Mouse (Mus musculus) kidney, embryonic 14.5 days (tissue): Measurements from ENCODE around the gene Sidt2. TPM values are rescaled to one million over a fixed set of nuclear protein-coding genes. Genes with fewer than 3 reads are reported as not detected.

Source experiments
- ATAC-seq: fragments of 200-750 bp; cut with Nextera tagmentation; 2 replicates; pipeline ENCODE4 v1.8.0; 2017; ENCODE audit warnings: moderate number of reproducible peaks, mild to moderate bottlenecking, moderate TSS enrichment, moderate library complexity; ENCODE audit not compliant: low FRiP score, low TSS enrichment
- H3K27ac ChIP-seq: fragments of 300-500 bp; sonication (generic); 2 replicates; pipeline ENCODE4 v1.5.1; 2014; ENCODE audit warnings: low read depth, mild to moderate bottlenecking, low read length, moderate library complexity, mixed read lengths
- H3K27me3 ChIP-seq: fragments of 300-500 bp; sonication (generic); 2 replicates; pipeline ENCODE4 v1.6.1; 2014; ENCODE audit warnings: mild to moderate bottlenecking, low read length; ENCODE audit not compliant: control insufficient read depth, insufficient read depth
- H3K36me3 ChIP-seq: fragments of 300-500 bp; sonication (generic); 2 replicates; pipeline ENCODE4 v1.6.1; 2014; ENCODE audit warnings: low read length, mixed read lengths; ENCODE audit not compliant: control insufficient read depth, insufficient read depth
- H3K4me1 ChIP-seq: fragments of 300-500 bp; sonication (generic); 2 replicates; pipeline ENCODE4 v1.6.1; 2014; ENCODE audit warnings: low read length, mixed read lengths; ENCODE audit not compliant: control insufficient read depth, insufficient read depth
- H3K4me2 ChIP-seq: fragments of 300-500 bp; sonication (generic); replicated peaks from 2 replicates; pipeline ENCODE4 v1.6.1; 2014; ENCODE audit warnings: low read depth, mild to moderate bottlenecking, low read length
- H3K4me3 ChIP-seq: fragments of 300-500 bp; sonication (generic); 2 replicates; pipeline ENCODE4 v1.5.1; 2014; ENCODE audit warnings: mild to moderate bottlenecking, low read length
- H3K9ac ChIP-seq: fragments of 300-500 bp; sonication (generic); 2 replicates; pipeline ENCODE4 v1.6.1; 2014; ENCODE audit warnings: low read depth, mild to moderate bottlenecking, low read length, moderate library complexity
- H3K9me3 ChIP-seq: fragments of 300-500 bp; sonication (generic); 2 replicates; pipeline ENCODE4 v1.6.1; 2016; ENCODE audit warnings: low read length; ENCODE audit not compliant: control insufficient read depth
- WGBS: fragments of 180-500 bp; shearing (Covaris S2); extraction: QIAGEN DNeasy Blood & Tissue Kit; methylation state at CpG from one replicate; pipeline ENCODE4 v1.1.7; 2014; 5-methylcytosine and 5-hydroxymethylcytosine counted together
- polyA plus RNA-seq: library from polyadenylated mRNA; unstranded; fragments of >200 nt; fragmentation: Nextera tagmentation; extraction: Ambion mirVana; gene quantifications from 2 replicates; pipeline ENCODE4 v1.2.1, GENCODE M21; 2014

Sidt2 gene
- polyA plus RNA-seq, 1 experiment from 2014 or later = 42.3 TPM

DNA sequence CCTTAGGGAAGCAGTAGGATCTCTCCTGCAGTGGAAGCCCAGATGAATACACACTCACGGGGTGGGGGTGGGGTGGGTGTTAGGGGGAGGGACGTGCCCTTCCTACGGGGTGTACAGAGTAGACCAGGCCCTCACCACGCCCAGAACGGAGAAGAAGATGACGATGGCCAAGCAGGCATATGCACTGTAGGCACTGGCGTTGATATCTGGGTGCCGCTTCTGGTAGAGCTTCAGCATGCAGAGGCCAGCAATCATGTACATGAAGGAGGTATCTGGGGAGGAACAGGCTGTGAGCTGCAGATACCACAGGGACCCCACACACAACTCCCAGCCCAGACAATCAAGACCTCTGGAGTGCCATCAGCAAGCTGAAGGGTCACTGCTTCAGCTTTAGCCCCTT lies 12.1 kb downstream of the Sidt2 start:
- H3K36me3 ChIP-seq = peaks cover 80% of the 10 kb centered on the region
- ATAC-seq = no peak
- WGBS = 90% methylated on average over 8 of the region's 8 CpGs

GRCm38 (mm10) chr9:45942464-45942863 lies 12.6 kb downstream of the Sidt2 start:
- no peaks in the 10 kb centered on the region for H3K4me1 ChIP-seq
- H3K36me3 ChIP-seq = peaks cover 77% of the 10 kb centered on the region
- no peak overlapping the region for H3K4me3 ChIP-seq
- ATAC-seq = no peak
- no peaks in the 10 kb centered on the region for H3K9me3 ChIP-seq
- 88% methylated on average over 16 of the region's 16 CpGs for WGBS
- no peak overlapping the region for H3K9ac ChIP-seq
- H3K4me2 ChIP-seq = no peak overlapping the region
- no peaks in the 10 kb centered on the region for H3K27me3 ChIP-seq
- H3K27ac ChIP-seq = no peak overlapping the region

More for the DNA sequence above, 12.1 kb downstream of the Sidt2 start:
- Histone ChIP-seq H3K27ac (no peak overlapping the region), H3K4me2 (no peak overlapping the region), H3K4me3 (no peak overlapping the region), H3K9ac (no peak overlapping the region), H3K9me3 (no peaks in the 10 kb centered on the region), H3K4me1 (no peaks in the 10 kb centered on the region), H3K27me3 (no peaks in the 10 kb centered on the region)

GRCm38 (mm10) chr9:45941329-45941888 lies 13.6 kb downstream of the Sidt2 start:
- Histone ChIP-seq H3K4me2 (no peak overlapping the region), H3K9me3 (no peaks in the 10 kb centered on the region), H3K4me1 (peaks cover 1% of the 10 kb centered on the region; the same call in 1 of the 2 replicates), H3K9ac (no peak overlapping the region), H3K36me3 (peaks cover 68% of the 10 kb centered on the region), H3K27me3 (no peaks in the 10 kb centered on the region), H3K4me3 (no peak overlapping the region), H3K27ac (no peak overlapping the region)
- WGBS = 65% methylated on average over 18 of the region's 18 CpGs
- no peak; the same call in 1 of the 2 replicates for ATAC-seq

DNA sequence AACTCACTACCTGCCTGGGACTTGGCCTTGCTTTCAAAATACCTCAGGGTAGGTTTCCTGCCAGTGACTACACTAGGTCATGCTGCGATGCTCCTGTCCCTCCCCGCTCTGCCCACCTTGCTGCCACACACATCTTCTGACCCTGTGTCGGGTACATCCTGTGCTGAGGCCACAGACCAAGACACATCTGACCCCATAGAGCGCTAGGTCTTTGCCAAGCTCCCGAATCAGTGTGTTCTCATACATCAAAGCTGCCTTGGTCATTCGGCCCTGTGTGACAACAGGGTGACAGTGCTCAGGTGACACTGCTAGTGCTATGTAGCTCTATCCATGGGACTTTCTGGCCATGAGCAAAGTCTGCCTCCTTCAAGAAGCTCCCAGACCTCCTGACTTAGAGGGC lies 15.3 kb downstream of the Sidt2 start:
- Histone ChIP-seq H3K9me3 (no peaks in the 10 kb centered on the region), H3K4me1 (peaks cover 5% of the 10 kb centered on the region; the same call in 1 of the 2 replicates), H3K4me3 (no peak overlapping the region), H3K4me2 (no peak overlapping the region), H3K27ac (no peak overlapping the region), H3K36me3 (peaks cover 57% of the 10 kb centered on the region), H3K27me3 (no peaks in the 10 kb centered on the region), H3K9ac (no peak overlapping the region)
- ATAC-seq = no peak
- 84% methylated on average over 6 of the region's 6 CpGs for WGBS

- whole genome bisulfite sequencing = 80% methylated on average over 15 of the region's 15 CpGs
- H3K36me3 ChIP-seq = peaks cover 51% of the 10 kb centered on the region
- H3K4me2 ChIP-seq = no peak overlapping the region
These were observed 16.0 kb downstream of the Sidt2 start for GRCm38 (mm10) chr9:45938952-45939637.

GRCm38 (mm10) chr9:45938088-45938487 lies 17.0 kb downstream of the Sidt2 start:
- H3K4me1 ChIP-seq = peaks cover 7% of the 10 kb centered on the region; the same call in 1 of the 2 replicates
- H3K4me3 ChIP-seq = no peak overlapping the region
- H3K36me3 ChIP-seq = peaks cover 41% of the 10 kb centered on the region
- H3K27me3 ChIP-seq = no peaks in the 10 kb centered on the region
- no peaks in the 10 kb centered on the region for H3K9me3 ChIP-seq
- no peak for ATAC-seq
- 93% methylated on average over 8 of the region's 8 CpGs for WGBS
- H3K4me2 ChIP-seq = no peak overlapping the region
- H3K27ac ChIP-seq = no peak overlapping the region
- H3K9ac ChIP-seq = no peak overlapping the region

More at GRCm38 (mm10) chr9:45938952-45939637, 16.0 kb downstream of the Sidt2 start:
- no peak for ATAC-seq
- Histone ChIP-seq H3K4me1 (peaks cover 5% of the 10 kb centered on the region; the same call in 1 of the 2 replicates), H3K9ac (no peak overlapping the region), H3K9me3 (no peaks in the 10 kb centered on the region), H3K27me3 (no peaks in the 10 kb centered on the region), H3K4me3 (no peak overlapping the region), H3K27ac (no peak overlapping the region)

GRCm38 (mm10) chr9:45936883-45937282 lies 18.2 kb downstream of the Sidt2 start:
- 26% methylated on average over 3 of the region's 3 CpGs for WGBS
- Histone ChIP-seq H3K9me3 (no peaks in the 10 kb centered on the region), H3K36me3 (peaks cover 28% of the 10 kb centered on the region), H3K27me3 (no peaks in the 10 kb centered on the region), H3K27ac (no peak overlapping the region), H3K9ac (no peak overlapping the region), H3K4me1 (peaks cover 10% of the 10 kb centered on the region; the same call in 1 of the 2 replicates), H3K4me2 (no peak overlapping the region), H3K4me3 (no peak overlapping the region)
- peak; percentile 63; the same call in 1 of the 2 replicates for ATAC-seq

GRCm38 (mm10) chr9:45935628-45936210 lies 19.3 kb downstream of the Sidt2 start, which contains the start of gene Tagln:
Gene Tagln (minus strand): TSS chr9:45936058.
- Histone ChIP-seq H3K27ac (no peak within 1 kb of the TSS), H3K27me3 (no peaks in the 10 kb centered on the region)

More at GRCm38 (mm10) chr9:45935628-45936210, 19.3 kb downstream of the Sidt2 start, which contains the start of gene Tagln:
- 5% methylated on average over 21 of the region's 21 CpGs for WGBS
- Histone ChIP-seq H3K4me2 (peak within 1 kb of the TSS; percentile 31), H3K4me3 (peak within 1 kb of the TSS; percentile 18), H3K9ac (peak within 1 kb of the TSS; percentile 5; the same call in 1 of the 2 replicates), H3K4me1 (peaks cover 10% of the 10 kb centered on the region; the same call in 1 of the 2 replicates), H3K36me3 (peaks cover 19% of the 10 kb centered on the region; the same call in 1 of the 2 replicates), H3K9me3 (no peaks in the 10 kb centered on the region)
- ATAC-seq = peak; percentile 40
